Mouse (Mus musculus): ENCODE data around the gene Smpd4. TPM values are rescaled to one million over a fixed set of nuclear protein-coding genes. Genes with fewer than 3 reads are reported as not detected.

Gene Smpd4
- 27.7 and 29.3 TPM in 2 replicates for polyA plus RNA-seq (2014; fragmentation: Nextera tagmentation; extraction: Ambion mirVana)

- H3K4me3 ChIP-seq (ENCODE audit: low read depth, low read length) = peak within 1 kb of the TSS; percentile 95
- H3K27ac ChIP-seq (ENCODE audit: low read depth, low read length) = 0 out of 2 replicates have a peak within 1 kb of the TSS, but pooled peaks have one; percentile 39
- WGBS = 4% methylated on average over 60 of the region's 60 CpGs
- peak; percentile 84 for ATAC-seq (ENCODE audit: low read depth)
- H3K36me3 ChIP-seq (ENCODE audit: control insufficient read depth, insufficient read depth, low read length) = peaks cover 14% of the 10 kb centered on the region
- H3K9me3 ChIP-seq (ENCODE audit: control insufficient read depth, low read length) = no peaks in the 10 kb centered on the region
- peak within 1 kb of the TSS; percentile 82 for H3K9ac ChIP-seq (replicated peaks; ENCODE audit: low read depth, low read length)
- H3K4me2 ChIP-seq (ENCODE audit: low read depth, low read length) = peak within 1 kb of the TSS; percentile 68
- no peaks in the 10 kb centered on the region for H3K27me3 ChIP-seq (ENCODE audit: control insufficient read depth, insufficient read depth, low read length)
- peaks cover 9% of the 10 kb centered on the region for H3K4me1 ChIP-seq (ENCODE audit: control insufficient read depth, insufficient read depth, low read length)
Observed at GRCm38 (mm10) chr16:17619198-17620105, at the start of gene Smpd4. Gene Smpd4, plus strand, starts transcription at chr16:17619354.

DNA sequence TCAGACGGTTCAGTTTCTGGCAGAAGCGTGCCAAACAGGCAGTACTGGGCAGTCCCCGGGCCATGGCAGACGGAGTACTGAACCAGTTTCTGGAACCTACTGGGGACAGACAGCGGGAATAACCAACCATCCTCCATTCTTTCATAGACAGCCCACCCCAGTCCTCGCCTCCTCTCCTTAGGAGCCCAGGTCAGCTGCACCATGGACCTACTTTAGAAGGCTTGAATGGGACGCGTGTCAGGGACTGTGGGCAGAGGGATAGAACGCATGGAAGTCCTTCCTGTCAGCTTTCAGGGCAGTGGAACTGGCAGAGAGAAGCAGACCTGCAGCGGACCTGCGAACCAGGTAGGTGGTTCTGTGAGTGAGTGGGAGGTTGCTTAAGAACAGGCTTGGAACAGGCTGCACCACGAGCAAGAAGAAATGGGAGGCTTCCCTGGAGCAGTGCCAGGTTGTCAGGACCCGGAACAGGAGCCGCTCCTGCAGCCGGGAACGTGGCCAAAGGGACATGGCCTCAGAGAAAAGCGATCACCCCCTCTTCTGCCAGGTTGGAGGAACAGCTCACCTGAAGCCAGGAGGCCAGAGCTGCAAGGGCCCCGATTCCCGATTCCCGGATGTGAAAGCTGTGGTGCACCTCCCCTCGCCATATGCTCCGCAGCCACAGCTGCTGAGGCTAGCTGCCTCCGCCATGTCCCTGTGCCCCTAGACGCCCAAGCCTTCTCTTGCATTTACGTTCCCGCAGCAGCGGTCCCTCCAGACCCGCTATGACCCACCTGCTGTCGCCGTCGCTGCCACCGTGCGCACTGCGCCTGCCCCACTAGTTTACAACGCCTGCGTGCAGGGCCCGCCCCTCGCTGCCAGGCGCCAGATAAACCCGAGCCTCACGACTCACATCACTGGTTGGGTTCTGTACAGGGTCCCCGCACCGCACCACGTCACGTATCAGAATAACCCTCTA, 43.0 kb upstream of the Smpd4 start:
- Histone ChIP-seq H3K4me3 (ENCODE audit: low read depth, low read length) (peak overlapping the region; percentile 47), H3K9me3 (ENCODE audit: control insufficient read depth, low read length) (no peaks in the 10 kb centered on the region), H3K27ac (ENCODE audit: low read depth, low read length) (peak overlapping the region; percentile 44; the same call in 1 of the 2 replicates), H3K27me3 (ENCODE audit: control insufficient read depth, insufficient read depth, low read length) (peaks cover 6% of the 10 kb centered on the region), H3K4me2 (ENCODE audit: low read depth, low read length) (peak overlapping the region; percentile 68), H3K9ac (replicated peaks; ENCODE audit: low read depth, low read length) (peak overlapping the region; percentile 74), H3K4me1 (ENCODE audit: control insufficient read depth, insufficient read depth, low read length) (peaks cover 9% of the 10 kb centered on the region), H3K36me3 (ENCODE audit: control insufficient read depth, insufficient read depth, low read length) (no peaks in the 10 kb centered on the region)
- peak; percentile 92 for ATAC-seq (ENCODE audit: low read depth)
- 14% methylated on average over 45 of the region's 45 CpGs for WGBS

- no peaks in the 10 kb centered on the region for H3K9me3 ChIP-seq (ENCODE audit: control insufficient read depth, low read length)
- H3K27ac ChIP-seq (ENCODE audit: low read depth, low read length) = peak overlapping the region; percentile 44; the same call in 1 of the 2 replicates
- 0 out of 2 replicates have a peak, but pooled peaks have one; percentile 26 for ATAC-seq (ENCODE audit: low read depth)
- H3K4me2 ChIP-seq (ENCODE audit: low read depth, low read length) = peak overlapping the region; percentile 68
- WGBS = 11% methylated on average over 8 of the region's 8 CpGs
- no peaks in the 10 kb centered on the region for H3K36me3 ChIP-seq (ENCODE audit: control insufficient read depth, insufficient read depth, low read length)
- peak overlapping the region; percentile 47 for H3K4me3 ChIP-seq (ENCODE audit: low read depth, low read length)
- H3K4me1 ChIP-seq (ENCODE audit: control insufficient read depth, insufficient read depth, low read length) = peaks cover 9% of the 10 kb centered on the region
- H3K27me3 ChIP-seq (ENCODE audit: control insufficient read depth, insufficient read depth, low read length) = peaks cover 6% of the 10 kb centered on the region
- H3K9ac ChIP-seq (replicated peaks; ENCODE audit: low read depth, low read length) = peak overlapping the region; percentile 74
Observed at GRCm38 (mm10) chr16:17576825-17577215, 42.3 kb upstream of the Smpd4 start.

- Histone ChIP-seq H3K4me2 (ENCODE audit: low read depth, low read length) (no peak within 1 kb of the TSS), H3K27ac (ENCODE audit: low read depth, low read length) (no peak within 1 kb of the TSS), H3K27me3 (ENCODE audit: control insufficient read depth, insufficient read depth, low read length) (no peaks in the 10 kb centered on the region), H3K9me3 (ENCODE audit: control insufficient read depth, low read length) (no peaks in the 10 kb centered on the region), H3K36me3 (ENCODE audit: control insufficient read depth, insufficient read depth, low read length) (no peaks in the 10 kb centered on the region), H3K4me3 (ENCODE audit: low read depth, low read length) (no peak within 1 kb of the TSS), H3K9ac (replicated peaks; ENCODE audit: low read depth, low read length) (no peak within 1 kb of the TSS), H3K4me1 (ENCODE audit: control insufficient read depth, insufficient read depth, low read length) (no peaks in the 10 kb centered on the region)
- no peak for ATAC-seq (ENCODE audit: low read depth)
- 16% methylated on average over 8 of the region's 8 CpGs for WGBS
Observed at GRCm38 (mm10) chr16:17583064-17583463, 36.1 kb upstream of the Smpd4 start, which contains the start of gene Slc7a4. Gene Slc7a4, minus strand, starts transcription at chr16:17583214.

GRCm38 (mm10) chr16:17584555-17584954, 34.6 kb upstream of the Smpd4 start:
- Histone ChIP-seq H3K36me3 (ENCODE audit: control insufficient read depth, insufficient read depth, low read length) (no peaks in the 10 kb centered on the region), H3K27ac (ENCODE audit: low read depth, low read length) (no peak overlapping the region), H3K4me2 (ENCODE audit: low read depth, low read length) (no peak overlapping the region), H3K4me3 (ENCODE audit: low read depth, low read length) (no peak overlapping the region), H3K4me1 (ENCODE audit: control insufficient read depth, insufficient read depth, low read length) (no peaks in the 10 kb centered on the region), H3K9me3 (ENCODE audit: control insufficient read depth, low read length) (no peaks in the 10 kb centered on the region), H3K9ac (replicated peaks; ENCODE audit: low read depth, low read length) (no peak overlapping the region), H3K27me3 (ENCODE audit: control insufficient read depth, insufficient read depth, low read length) (no peaks in the 10 kb centered on the region)
- 83% methylated on average over 7 of the region's 7 CpGs for WGBS
- no peak for ATAC-seq (ENCODE audit: low read depth)

DNA sequence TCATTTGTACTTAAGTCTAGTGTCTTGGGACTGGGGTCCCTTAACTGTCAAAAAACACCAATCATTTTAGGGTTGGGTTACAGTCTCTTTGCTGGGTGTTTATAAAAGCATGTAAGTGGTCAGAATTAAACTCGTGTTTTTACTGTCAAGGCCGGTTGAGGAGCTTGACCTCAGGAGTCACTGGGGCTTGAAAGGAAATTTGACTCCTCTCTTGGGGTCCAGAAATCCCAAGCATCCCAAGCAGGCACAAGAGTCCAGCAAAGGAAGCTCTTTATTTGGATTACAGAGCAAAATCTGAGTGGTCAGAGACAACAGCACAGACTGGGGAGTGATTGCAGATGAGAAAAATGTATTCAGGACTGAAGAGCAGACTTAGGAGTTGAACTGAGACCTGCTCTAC, 28.4 kb upstream of the Smpd4 start:
- Histone ChIP-seq H3K27me3 (ENCODE audit: control insufficient read depth, insufficient read depth, low read length) (no peaks in the 10 kb centered on the region), H3K36me3 (ENCODE audit: control insufficient read depth, insufficient read depth, low read length) (no peaks in the 10 kb centered on the region), H3K4me3 (ENCODE audit: low read depth, low read length) (no peak overlapping the region), H3K4me1 (ENCODE audit: control insufficient read depth, insufficient read depth, low read length) (no peaks in the 10 kb centered on the region), H3K27ac (ENCODE audit: low read depth, low read length) (no peak overlapping the region), H3K9ac (replicated peaks; ENCODE audit: low read depth, low read length) (no peak overlapping the region), H3K4me2 (ENCODE audit: low read depth, low read length) (no peak overlapping the region), H3K9me3 (ENCODE audit: control insufficient read depth, low read length) (no peaks in the 10 kb centered on the region)
- ATAC-seq (ENCODE audit: low read depth) = no peak
- 67% methylated on average over 2 of the region's 2 CpGs for WGBS

DNA sequence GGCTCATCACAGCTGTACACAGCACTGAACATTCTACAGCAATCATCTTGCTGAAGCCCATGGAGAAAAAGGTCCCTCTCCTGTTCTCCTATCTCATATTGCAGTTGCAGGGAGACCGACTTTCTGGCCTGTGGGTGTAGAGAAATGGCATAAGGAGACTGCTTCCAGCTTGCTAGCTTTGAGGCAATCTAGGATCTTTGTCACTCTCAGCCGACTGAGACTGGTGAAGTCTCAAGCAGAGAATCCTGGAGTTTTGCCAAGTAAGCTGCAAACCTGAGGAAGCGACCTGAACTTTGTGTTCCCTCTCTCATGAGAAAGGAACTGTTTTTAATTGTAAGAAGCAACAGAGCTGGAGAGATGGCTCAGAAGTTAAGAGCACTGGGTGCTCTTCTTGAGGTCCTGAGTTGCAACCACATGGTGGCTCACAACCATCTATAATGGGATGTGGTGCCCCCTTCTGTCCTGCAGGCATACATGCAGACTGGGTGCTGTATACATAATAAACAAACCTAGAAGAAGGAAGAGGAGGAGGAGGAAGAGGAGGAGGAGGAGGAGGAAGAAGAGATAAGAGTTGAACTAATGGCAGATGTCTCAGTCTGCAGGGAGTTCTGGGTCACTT, 18.1 kb upstream of the Smpd4 start:
- Histone ChIP-seq H3K4me2 (ENCODE audit: low read depth, low read length) (no peak overlapping the region), H3K4me1 (ENCODE audit: control insufficient read depth, insufficient read depth, low read length) (no peaks in the 10 kb centered on the region), H3K27ac (ENCODE audit: low read depth, low read length) (no peak overlapping the region), H3K36me3 (ENCODE audit: control insufficient read depth, insufficient read depth, low read length) (no peaks in the 10 kb centered on the region), H3K27me3 (ENCODE audit: control insufficient read depth, insufficient read depth, low read length) (no peaks in the 10 kb centered on the region), H3K4me3 (ENCODE audit: low read depth, low read length) (no peak overlapping the region), H3K9ac (replicated peaks; ENCODE audit: low read depth, low read length) (no peak overlapping the region), H3K9me3 (ENCODE audit: control insufficient read depth, low read length) (no peaks in the 10 kb centered on the region)
- WGBS = 78% methylated on average over 3 of the region's 3 CpGs
- no peak for ATAC-seq (ENCODE audit: low read depth)

- Histone ChIP-seq H3K4me3 (ENCODE audit: low read depth, low read length) (no peak overlapping the region), H3K9me3 (ENCODE audit: control insufficient read depth, low read length) (no peaks in the 10 kb centered on the region), H3K4me1 (ENCODE audit: control insufficient read depth, insufficient read depth, low read length) (no peaks in the 10 kb centered on the region), H3K27ac (ENCODE audit: low read depth, low read length) (no peak overlapping the region), H3K27me3 (ENCODE audit: control insufficient read depth, insufficient read depth, low read length) (no peaks in the 10 kb centered on the region), H3K36me3 (ENCODE audit: control insufficient read depth, insufficient read depth, low read length) (no peaks in the 10 kb centered on the region), H3K9ac (replicated peaks; ENCODE audit: low read depth, low read length) (no peak overlapping the region), H3K4me2 (ENCODE audit: low read depth, low read length) (no peak overlapping the region)
- WGBS = 69% methylated on average over 4 of the region's 4 CpGs
- ATAC-seq (ENCODE audit: low read depth) = no peak
Observed at GRCm38 (mm10) chr16:17604941-17605340, 14.2 kb upstream of the Smpd4 start.
